ENCODE assay signal across 15 mouse cellular contexts in the genomic region with DNA sequence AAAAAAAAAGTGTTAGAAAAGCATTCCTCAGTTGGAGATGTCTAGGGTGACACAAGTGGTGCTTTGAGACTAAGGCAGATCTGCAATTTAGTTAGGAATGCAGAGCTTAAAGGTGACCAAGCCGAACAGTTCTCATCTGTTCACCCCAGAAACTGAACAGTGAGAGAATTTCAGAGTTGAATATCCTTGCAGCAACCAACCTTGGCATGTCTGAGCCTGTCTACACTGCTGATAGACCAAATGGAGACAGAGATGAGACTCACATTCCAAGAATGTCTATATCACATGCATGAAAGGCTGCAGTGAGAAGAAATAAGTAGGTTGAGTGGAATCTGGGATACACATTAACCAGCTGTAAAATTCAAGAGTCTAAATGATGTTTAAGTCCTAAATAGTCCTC.
"Had no signal": no experiment of that assay in that cellular context is flagged by ENCODE, and none has a peak within 500 bp of the region (broad histone marks: within the 10 kb centered on the region; RNA-seq: fewer than 3 reads in every experiment).

No protein-coding gene starts in this region.

- H3K4me1 ChIP-seq: stomach, embryonic 15.5 days had no signal

- H3K27ac ChIP-seq: neural tube, embryonic 15.5 days; stomach, embryonic 15.5 days; stomach, postnatal 0 days had no signal

- H3K9ac ChIP-seq: neural tube, embryonic 15.5 days; stomach, embryonic 15.5 days had no signal

- H3K4me3 ChIP-seq: neural tube, embryonic 15.5 days; stomach, embryonic 15.5 days had no signal

- H3K4me2 ChIP-seq: neural tube, embryonic 15.5 days; stomach, embryonic 15.5 days had no signal

- H3K9me3 ChIP-seq: neural tube, embryonic 15.5 days; stomach, embryonic 15.5 days had no signal

- H3K27me3 ChIP-seq: neural tube, embryonic 15.5 days; stomach, embryonic 15.5 days had no signal

- DNase-seq: retina, postnatal 1 day; right cerebral cortex, adult 18-20 months; right cerebral cortex, postnatal 14 days; right cerebral cortex, postnatal 25 days; right cerebral cortex, postnatal 4 days; spleen, adult 18-20 months; thymus, adult 18-20 months; thymus, adult 2 months; thymus, postnatal 14 days; thymus, postnatal 25 days; thymus, postnatal 36 days; thymus, postnatal 4 days had no signal

- H3K36me3 ChIP-seq: neural tube, embryonic 15.5 days; stomach, embryonic 15.5 days had no signal
